Mouse (Mus musculus): ENCODE measurements at regions not wholly inside any gene's neighbourhood (a gene's known extent, or its start where the extent isn't known, plus 50 kb on each side); places are given as distances from the start of the nearest gene placed in this dataset.

GRCm38 (mm10) chr9:50408845-50409244 is 64.1 kb upstream of the Rpl10-ps3 start:
- TF ChIP-seq CTCF (IDR thresholded peaks at IDR 0.05; ENCODE audit: extremely low read depth, insufficient read depth, insufficient read length, insufficient replicate concordance) (no peak), POLR2A (IDR thresholded peaks at IDR 0.05; ENCODE audit: low read depth, low read length) (no peak)
